Comparison of ENCODE assay signal across 22 mouse cellular contexts in the genomic region with DNA sequence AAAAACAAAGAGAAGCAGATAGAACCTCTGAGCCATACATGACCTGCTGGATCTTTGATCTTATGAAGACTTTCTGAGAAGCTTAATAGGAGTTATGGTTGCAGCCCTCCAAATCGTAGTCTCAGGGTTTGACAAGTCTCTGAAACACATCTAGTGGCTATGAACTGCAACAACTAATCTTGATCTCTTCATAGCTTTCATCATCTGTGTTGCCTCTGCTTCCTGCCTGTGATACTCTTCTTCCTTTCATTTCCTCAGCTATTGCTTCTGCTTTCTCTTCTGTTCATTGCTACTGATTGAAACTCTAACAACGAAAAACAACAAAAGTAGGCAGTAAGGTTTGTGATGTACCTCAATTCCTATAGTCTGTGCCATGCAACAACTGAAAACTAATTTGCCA. TPM values are rescaled to one million over a fixed set of nuclear protein-coding genes. Genes with fewer than 3 reads are reported as not detected.
"Had no signal": no experiment of that assay in that cellular context is flagged by ENCODE, and none has a peak within 500 bp of the region (broad histone marks: within the 10 kb centered on the region; RNA-seq: fewer than 3 reads in every experiment).

No protein-coding gene starts in this region.

- H3K9me3 ChIP-seq: liver, embryonic 13.5 days; liver, embryonic 15.5 days; megakaryocyte, embryonic 14.5 days; midbrain, embryonic 13.5 days; midbrain, embryonic 15.5 days; neural tube, embryonic 13.5 days; neural tube, embryonic 15.5 days had no signal

- H3K27me3 ChIP-seq: liver, embryonic 13.5 days; liver, embryonic 15.5 days; megakaryocyte, embryonic 14.5 days; midbrain, embryonic 13.5 days; midbrain, embryonic 15.5 days; neural tube, embryonic 13.5 days; neural tube, embryonic 15.5 days had no signal

- H3K4me2 ChIP-seq: liver, embryonic 13.5 days; liver, embryonic 15.5 days; lung, embryonic 14.5 days; midbrain, embryonic 11.5 days; midbrain, embryonic 13.5 days; midbrain, embryonic 15.5 days; neural tube, embryonic 13.5 days; neural tube, embryonic 15.5 days had no signal

- H3K9ac ChIP-seq: liver, embryonic 13.5 days; liver, embryonic 15.5 days; liver, postnatal 0 days; lung, embryonic 14.5 days; midbrain, embryonic 13.5 days; midbrain, embryonic 15.5 days; neural tube, embryonic 13.5 days; neural tube, embryonic 15.5 days had no signal

- H3K4me3 ChIP-seq: liver, embryonic 13.5 days; liver, embryonic 15.5 days; megakaryocyte, embryonic 14.5 days; midbrain, embryonic 13.5 days; midbrain, embryonic 15.5 days; myocyte; neural tube, embryonic 13.5 days; neural tube, embryonic 15.5 days had no signal

- ATAC-seq: liver, postnatal 0 days; midbrain, embryonic 13.5 days; midbrain, embryonic 15.5 days had no signal

- H3K27ac ChIP-seq: liver, embryonic 13.5 days; liver, embryonic 15.5 days; macrophage; midbrain, embryonic 13.5 days; midbrain, embryonic 15.5 days; neural tube, embryonic 13.5 days; neural tube, embryonic 15.5 days had no signal

- H3K4me1 ChIP-seq: liver, embryonic 13.5 days; liver, embryonic 15.5 days; midbrain, embryonic 13.5 days; midbrain, embryonic 15.5 days; neural tube, embryonic 13.5 days; neural tube, embryonic 15.5 days had no signal

- DNase-seq: liver, embryonic 13.5 days; liver, postnatal 0 days; lung, embryonic 14.5 days; lung, postnatal 14 days; lung, postnatal 36 days; retina, postnatal 1 day; right cerebral cortex, adult 18-20 months; right cerebral cortex, postnatal 25 days; right cerebral cortex, postnatal 4 days; spleen, adult 18-20 months; thymus, adult 18-20 months; thymus, postnatal 14 days; thymus, postnatal 36 days had no signal

- H3K36me3 ChIP-seq: liver, embryonic 13.5 days; liver, embryonic 15.5 days; midbrain, embryonic 13.5 days; midbrain, embryonic 15.5 days; neural tube, embryonic 13.5 days; neural tube, embryonic 15.5 days had no signal

RNA-seq across cellular contexts. Expression of gene Adgre4, which starts 1.4 kb away (rescaled TPM):
- polyA plus RNA-seq: myocyte had no signal
